ENCODE assay signal across 8 mouse cellular contexts in the genomic region with DNA sequence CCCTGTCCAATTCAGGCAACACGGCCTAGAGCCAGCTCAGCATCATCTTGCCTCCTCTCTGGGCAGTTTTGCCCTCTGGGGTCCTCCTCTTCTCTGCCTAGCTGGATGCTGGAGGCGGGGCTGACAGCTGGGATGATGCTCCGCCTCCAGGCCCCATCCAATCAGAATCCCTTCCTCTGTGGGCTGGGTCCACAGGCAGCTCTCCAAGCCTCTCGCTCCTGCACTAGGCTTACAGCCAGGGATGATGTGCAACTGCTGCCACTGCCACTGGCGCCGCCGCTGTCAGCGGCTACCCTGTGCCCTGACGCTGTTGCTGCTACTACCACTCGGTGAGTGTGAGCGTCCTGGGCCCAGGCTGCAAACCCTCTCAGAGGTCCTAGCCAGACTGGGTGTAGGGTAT. TPM values are rescaled to one million over a fixed set of nuclear protein-coding genes. Genes with fewer than 3 reads are reported as not detected.
DNase-seq lines count a peak whose midpoint lies in the region; ATAC-seq and TF ChIP-seq lines count a peak whose summit lies in the region.

A gene (plus strand): TSS at position 229 of the 400 bp plus-strand sequence.

- H3K36me3 ChIP-seq in ES-E14 (ENCODE audit: control insufficient read depth, insufficient read depth, low read length, poor library complexity, severe bottlenecking) = peaks cover 34% of the 10 kb centered on the region
- peaks cover 33% of the 10 kb centered on the region for H3K36me3 ChIP-seq in liver, embryonic 16.5 days (ENCODE audit: control insufficient read depth, insufficient read depth)

- peak within 1 kb of the TSS; percentile 17 to 38; a peak in 2 of 4 replicates for H3K4me3 ChIP-seq in ES-E14 (ENCODE audit: insufficient read depth in 1 of 2, low read depth in 1 of 2, low read length in 2 of 2, poor library complexity in 1 of 2, severe bottlenecking in 1 of 2)
- no peak within 1 kb of the TSS; the same call in 1 of the 2 replicates for H3K4me3 ChIP-seq in layer of hippocampus, adult 2 months
- no peak within 1 kb of the TSS for H3K4me3 ChIP-seq in liver, embryonic 16.5 days (ENCODE audit: low read depth, low read length)
- H3K4me3 ChIP-seq in olfactory bulb, adult 2 months (ENCODE audit: insufficient read depth, low read depth, low read length) = peak within 1 kb of the TSS; percentile 7; the same call in 1 of the 2 replicates

- H3K27ac ChIP-seq in ES-E14 (ENCODE audit: insufficient read depth, low read depth, low read length, poor library complexity, severe bottlenecking) = no peak within 1 kb of the TSS
- H3K27ac ChIP-seq in layer of hippocampus, adult 2 months = peak within 1 kb of the TSS; percentile 84
- H3K27ac ChIP-seq in liver, embryonic 16.5 days (ENCODE audit: low read length) = no peak within 1 kb of the TSS
- no peak within 1 kb of the TSS for H3K27ac ChIP-seq in olfactory bulb, adult 2 months (ENCODE audit: insufficient read depth, low read depth, low read length)

- DNase-seq in ES-E14 (ENCODE audit: low read depth, low spot score) = peak; percentile 85
- peak; percentile 38 for DNase-seq in cerebellum, adult 9-10 months
- peak; percentile 73 to 90 for DNase-seq in frontal cortex, adult 2 months (ENCODE audit: extremely low spot score in 1 of 2, low spot score in 1 of 2)
- DNase-seq in layer of hippocampus, adult 2 months (ENCODE audit: low spot score in 2 of 2) = peak; percentile 70 to 81

- in situ Hi-C loops in ES-E14 (cut with MboI; ENCODE audit: low sequenced_read_pairs in 2 of 2, unreplicated experiment in 2 of 2) = no loop called here

- H3K9me3 ChIP-seq in ES-E14 (ENCODE audit: control insufficient read depth, insufficient read depth, low read depth, low read length) = no peaks in the 10 kb centered on the region
- no peaks in the 10 kb centered on the region for H3K9me3 ChIP-seq in liver, embryonic 16.5 days (replicated peaks; ENCODE audit: control insufficient read depth, low read length)

- ATAC-seq in hematopoietic stem cell, adult 5-6 weeks (replicated peaks in 1 of 2; ENCODE audit: insufficient read depth in 1 of 2, low FRiP score in 2 of 2, low TSS enrichment in 1 of 2, low read depth in 1 of 2, poor library complexity in 2 of 2, severe bottlenecking in 2 of 2) = peak; percentile 43 to 46; a peak in 2 of 4 replicates
- peak; percentile 72 for ATAC-seq in liver, embryonic 16.5 days (ENCODE audit: low read depth)
- no peak for ATAC-seq in activated CD4-positive, CD25-positive, alpha-beta regulatory T cell, adult 4 months

- 0 out of 2 replicates have a peak within 1 kb of the TSS, but pooled peaks have one; percentile 26 for H3K9ac ChIP-seq in ES-E14 (ENCODE audit: insufficient read depth, low read depth, low read length, poor library complexity, severe bottlenecking)
- H3K9ac ChIP-seq in liver, embryonic 16.5 days (ENCODE audit: low read depth, low read length) = no peak within 1 kb of the TSS

- peaks cover 0 to 10% of the 10 kb centered on the region in 2 experiments; a peak in 1 of 4 replicates for H3K4me1 ChIP-seq in ES-E14 (ENCODE audit: control insufficient read depth in 2 of 2, insufficient read depth in 2 of 2, low read length in 2 of 2, poor library complexity in 1 of 2)
- H3K4me1 ChIP-seq in liver, embryonic 16.5 days (ENCODE audit: control insufficient read depth, low read depth, low read length) = no peaks in the 10 kb centered on the region; the same call in 1 of the 2 replicates
- H3K4me1 ChIP-seq in olfactory bulb, adult 2 months (ENCODE audit: control insufficient read depth, insufficient read depth, low read length) = peaks cover 12% of the 10 kb centered on the region

- TF ChIP-seq POLR2A in olfactory bulb, adult 2 months (IDR thresholded peaks at IDR 0.05; ENCODE audit: insufficient read depth, low read depth, low read length) = no peak

- no peaks in the 10 kb centered on the region for H3K27me3 ChIP-seq in liver, embryonic 16.5 days (ENCODE audit: control insufficient read depth, insufficient read depth, low read depth, low read length)

- H3K4me2 ChIP-seq in liver, embryonic 16.5 days (ENCODE audit: low read depth, low read length) = no peak within 1 kb of the TSS

- 40% methylated on average over 11 of the region's 11 CpGs for WGBS in liver, embryonic 16.5 days (ENCODE audit: insufficient replicate concordance)
- WGBS in olfactory bulb, adult 2 months = 13% methylated on average over 11 of the region's 11 CpGs

- TF ChIP-seq CTCF in layer of hippocampus, adult 2 months (conservative IDR thresholded peaks at IDR 0.05) = peak; percentile 19; the same call in 1 of the 2 replicates
- TF ChIP-seq CTCF in olfactory bulb, adult 2 months (IDR thresholded peaks at IDR 0.05; ENCODE audit: insufficient read depth, low read depth, low read length) = no peak

TF ChIP-seq in ES-E14, 5 proteins besides CTCF, POLR2A, EP300 and RAD21:
- TF ChIP-seq MAFK (IDR thresholded peaks at IDR 0.05; ENCODE audit: insufficient read depth, low read depth, low read length) (no peak), CHD2 (IDR thresholded peaks at IDR 0.05; ENCODE audit: low read depth, low read length) (no peak), ZNF384 (IDR thresholded peaks at IDR 0.05; ENCODE audit: low read depth, low read length) (no peak), HCFC1 (IDR thresholded peaks at IDR 0.05; ENCODE audit: borderline replicate concordance, insufficient read depth, low read length) (no peak), ZC3H11A (IDR thresholded peaks at IDR 0.05; ENCODE audit: borderline replicate concordance, low read depth, low read length) (no peak)

RNA-seq across cellular contexts. Expression of the gene that starts here (rescaled TPM):
- 2.1 and 2.7 TPM in 2 replicates for total RNA-seq in ES-E14 (2012; rRNA removed)
- polyA plus RNA-seq in frontal cortex, adult 2 months (2012; rRNA removed) = 4.2 and 8.1 TPM in 2 replicates
- total RNA-seq in hematopoietic stem cell, adult 5-6 weeks (2017) = not detected in 2 replicates
- total RNA-seq in layer of hippocampus, adult 2 months (2021) = 1 to 10 TPM; 2.4 TPM
- not detected in 2 replicates for polyA plus RNA-seq in liver, embryonic 16.5 days (2015; fragmentation: Nextera tagmentation; extraction: Ambion mirVana)
- polyA plus RNA-seq in olfactory bulb, adult 2 months (2012; ENCODE audit: insufficient read depth, insufficient read length, low replicate concordance, missing spikeins) = not detected in 2 replicates
- polyA plus RNA-seq in activated CD4-positive, CD25-positive, alpha-beta regulatory T cell, adult 4 months (2017; shearing (Covaris generic)) = 1 to 10 TPM in 1 of 2 experiments, not detected in 1; 1.3 TPM

Comparison
In these comparisons a context has a peak if more than half of its experiments do, and no peak if none do; other contexts are left out.
1. Peak in ATAC-seq in hematopoietic stem cell, adult 5-6 weeks; RNA of the gene not detected or under 1 TPM.
2. Peak in ATAC-seq in liver, embryonic 16.5 days; RNA of the gene not detected or under 1 TPM.
3. H3K4me3 ChIP-seq: peak in ES-E14 (2 of 2) and olfactory bulb, adult 2 months (single experiment); none in layer of hippocampus, adult 2 months (single experiment) and liver, embryonic 16.5 days (single experiment).
4. Peak in every context shown above with its lines, with median percentiles within 50 percentile points of each other: DNase-seq.